Mouse (Mus musculus) neutrophil, adult 65 days (primary cell): ENCODE results near the gene Naip6. TPM values are rescaled to one million over a fixed set of nuclear protein-coding genes. Genes with fewer than 3 reads are reported as not detected.

Experiments used
- total RNA-seq: library from RNA; stranded (reverse); gene quantifications from 2 replicates; pipeline ENCODE4 v1.2.4, GENCODE M21; 2023

The Naip6 gene
- total RNA-seq: 14.7 and 16.7 TPM in 2 replicates

DNA sequence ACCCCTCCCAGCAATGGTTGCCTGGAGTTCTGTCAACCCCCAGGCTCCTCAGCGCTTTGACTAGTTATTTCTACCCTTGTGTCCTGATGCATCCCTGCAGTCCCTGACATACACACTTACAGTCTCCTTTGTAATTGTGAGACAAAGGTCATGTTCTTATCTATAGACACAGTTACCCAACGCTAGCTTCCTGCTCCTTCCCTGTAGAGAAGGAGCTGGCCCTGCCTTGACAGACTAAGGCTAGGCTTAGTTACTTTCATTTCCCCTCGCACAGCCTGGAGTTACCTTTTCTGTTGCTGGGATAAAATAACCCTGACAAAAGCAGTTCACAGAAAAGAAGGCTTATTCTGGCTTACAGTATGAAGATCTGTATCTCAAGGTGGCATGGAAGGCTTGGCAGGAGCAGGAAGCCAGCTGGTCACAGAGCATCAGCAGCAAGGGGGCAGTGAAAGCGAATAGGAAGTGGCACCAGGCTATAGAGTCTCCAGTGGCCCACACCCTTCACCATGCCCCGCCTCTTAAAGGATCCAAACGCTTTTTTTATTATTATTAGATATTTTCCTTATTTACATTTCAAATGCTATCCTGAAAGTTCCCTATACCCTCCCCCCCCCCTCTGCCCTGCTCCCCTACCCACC lies at the start of gene Naip6:
TSS of gene Naip6 (minus strand) at position 419 of the 638 bp plus-strand sequence.

DNA sequence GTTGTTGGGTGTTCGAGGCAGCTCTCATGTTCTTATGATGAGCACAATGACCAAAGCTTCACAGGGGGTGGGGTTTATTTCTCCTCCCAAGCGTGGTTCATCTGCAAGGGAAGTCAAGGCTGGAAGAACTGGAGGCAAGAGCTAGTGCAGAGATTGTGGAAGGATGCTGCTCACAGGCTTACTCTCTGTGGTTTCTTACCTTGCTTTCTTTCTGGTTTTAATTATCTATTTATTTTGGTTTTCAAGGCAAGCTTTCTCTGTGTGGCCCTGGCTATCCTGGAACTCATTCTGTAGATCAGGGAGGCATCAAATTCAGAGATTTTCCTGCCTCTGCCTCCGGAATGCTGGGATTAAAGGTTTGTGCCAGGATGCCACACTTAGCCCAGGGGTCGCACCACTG lies 71.3 kb downstream of the Naip6 start, which contains the start of gene Naip5:
TSS of gene Naip5 (minus strand) at position 101 of the 400 bp plus-strand sequence.

Other genes with a start within 250 kb of the Naip6 start
- gene Bdp1, start 213.6 kb downstream of the Naip6 start, total RNA-seq: 37.6 and 54.6 TPM in 2 replicates
- gene Serf1, start 209.7 kb downstream of the Naip6 start, total RNA-seq: 1.7 and 2.4 TPM in 2 replicates
- 48.4 and 55.4 TPM in 2 replicates for gene Smn1, start 192.8 kb downstream of the Naip6 start, total RNA-seq
- 44.9 and 49.2 TPM in 2 replicates for gene Naip2, start 115.6 kb downstream of the Naip6 start, total RNA-seq
- gene Naip5, start 71.4 kb downstream of the Naip6 start, total RNA-seq: 22.3 and 30.8 TPM in 2 replicates
- gene Naip1, start 135.2 kb upstream of the Naip6 start, total RNA-seq: 1.2 and 1.5 TPM in 2 replicates
- 10.9 and 13.9 TPM in 2 replicates for gene Gtf2h2, start 174.9 kb upstream of the Naip6 start, total RNA-seq
- gene Ocln, start 235.0 kb upstream of the Naip6 start, total RNA-seq: not detected in 2 replicates